Mouse (Mus musculus) thymus, adult 18-20 months (tissue): ENCODE data around the gene Nags.

ENCODE experiments used
- DNase-seq, 2 experiments: peaks; one replicate each; pipeline ENCODE4 v3.0.0; 2022; ENCODE audit warnings: mixed read lengths in 2 of 2

The Nags gene

DNA sequence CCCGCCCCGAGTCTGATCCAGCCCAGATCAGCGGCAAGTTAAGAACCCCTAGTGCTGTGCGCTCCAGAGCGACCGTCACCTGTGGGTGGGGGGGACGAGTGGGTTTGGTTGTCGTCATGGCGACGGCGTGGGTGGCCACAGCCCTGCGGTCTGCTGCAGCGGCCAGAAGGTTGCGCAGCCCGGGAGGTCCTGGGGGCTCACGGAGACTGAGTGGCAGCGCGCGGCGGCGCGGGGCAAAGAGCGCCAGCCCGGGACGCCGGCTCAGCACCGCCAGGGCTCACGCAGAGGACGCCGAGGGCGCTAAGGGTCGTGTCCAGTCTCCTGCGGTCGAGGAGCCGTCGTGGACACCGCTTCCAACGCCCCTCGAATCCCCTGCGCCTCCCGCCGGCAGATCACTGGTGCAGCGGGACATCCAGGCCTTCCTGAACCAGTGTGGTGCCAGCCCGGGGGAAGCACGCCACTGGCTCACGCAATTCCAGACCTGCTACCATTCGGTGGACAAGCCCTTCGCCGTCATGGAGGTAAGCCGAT lies at the start of gene Nags:
TSS of gene Nags (plus strand) at position 43 of the 531 bp plus-strand sequence.
- no peak for DNase-seq

DNA sequence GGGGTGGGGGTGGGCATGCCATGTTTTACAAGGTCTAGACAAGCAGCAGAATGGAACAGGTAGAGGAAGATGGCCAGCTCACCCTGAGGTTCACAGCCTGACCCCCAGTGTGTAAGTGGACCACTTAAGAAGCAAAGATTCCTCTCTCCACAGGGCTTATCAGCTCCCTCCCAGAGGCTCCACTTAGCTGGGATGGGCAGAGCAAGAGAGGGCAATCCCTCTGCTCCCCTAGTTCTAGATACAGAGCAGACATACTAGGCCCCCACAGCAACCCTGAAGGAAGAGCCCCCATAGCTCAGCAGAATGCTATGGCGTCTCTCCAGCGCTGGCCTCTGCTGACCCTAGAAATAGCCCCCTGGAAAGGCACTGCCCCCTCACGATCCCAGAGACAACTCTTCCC lies 49.6 kb upstream of the Nags start:
- no peak for DNase-seq

DNA sequence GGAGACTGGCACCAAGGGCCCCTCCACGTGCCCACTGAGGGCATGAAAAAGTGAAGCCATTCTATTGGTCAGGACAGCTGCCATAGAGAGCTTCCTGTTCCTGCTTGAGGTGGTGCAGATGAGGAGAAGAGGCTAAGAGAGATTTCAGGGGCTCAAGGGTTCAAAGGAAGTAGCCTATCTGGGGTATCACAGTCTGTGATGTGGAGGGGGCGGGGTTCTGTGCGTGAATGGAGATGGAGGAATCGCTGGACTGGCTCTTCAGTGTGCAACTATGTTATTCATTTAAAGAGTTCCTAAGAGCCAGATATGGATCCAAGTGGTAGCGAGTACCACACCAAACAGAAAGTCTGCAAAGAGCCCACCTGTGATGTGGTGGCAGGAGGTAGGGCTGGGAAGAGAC lies 48.9 kb upstream of the Nags start:
- DNase-seq: no peak

DNA sequence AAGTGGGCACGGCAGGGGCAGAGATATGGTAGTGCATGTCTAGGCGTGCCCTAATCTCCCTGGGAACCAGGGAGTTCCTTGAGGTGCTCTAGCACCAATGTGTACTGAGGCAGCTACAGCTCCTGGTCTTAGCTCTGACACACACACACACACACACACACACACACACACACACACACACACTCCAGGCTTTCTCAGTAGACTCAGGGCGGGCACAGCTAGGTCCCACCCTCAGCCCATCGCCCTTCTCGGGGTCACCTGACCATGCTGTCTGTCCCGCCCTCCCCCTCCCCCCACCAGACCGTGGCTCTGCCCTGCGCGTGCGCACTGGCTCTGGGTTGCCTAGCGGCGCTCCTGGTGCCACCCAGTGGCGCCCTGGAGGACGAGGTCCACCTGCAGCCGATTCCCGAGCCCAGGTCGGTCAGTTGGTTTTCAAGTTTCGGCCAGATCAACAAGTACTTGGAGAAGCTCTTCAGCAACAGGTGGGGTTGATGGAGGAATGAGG lies 48.4 kb upstream of the Nags start:
- DNase-seq: peak in 1 of 2 experiments; percentile 7

DNA sequence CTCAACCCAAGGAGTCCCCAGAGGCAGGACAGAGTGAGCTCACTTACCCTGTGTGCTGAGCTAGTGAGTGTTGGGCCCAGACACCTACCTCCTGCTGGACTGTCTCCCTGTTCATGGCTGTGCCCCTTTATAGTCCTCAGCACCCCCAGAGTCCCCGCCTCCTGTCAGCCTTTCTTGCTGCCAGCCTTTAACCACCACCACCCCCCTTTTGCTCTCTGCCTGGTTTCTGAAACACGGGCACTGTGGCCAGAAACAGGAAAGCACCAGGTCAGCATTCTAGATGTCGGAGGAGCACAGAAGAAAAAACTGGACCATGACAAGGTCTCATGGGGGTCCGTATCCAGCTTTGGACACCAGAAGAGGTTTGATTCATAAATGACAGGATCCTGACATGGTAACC lies 44.1 kb upstream of the Nags start, which contains the start of gene Ppy:
TSS of gene Ppy (minus strand) at position 101 of the 400 bp plus-strand sequence.
- no peak for DNase-seq

DNA sequence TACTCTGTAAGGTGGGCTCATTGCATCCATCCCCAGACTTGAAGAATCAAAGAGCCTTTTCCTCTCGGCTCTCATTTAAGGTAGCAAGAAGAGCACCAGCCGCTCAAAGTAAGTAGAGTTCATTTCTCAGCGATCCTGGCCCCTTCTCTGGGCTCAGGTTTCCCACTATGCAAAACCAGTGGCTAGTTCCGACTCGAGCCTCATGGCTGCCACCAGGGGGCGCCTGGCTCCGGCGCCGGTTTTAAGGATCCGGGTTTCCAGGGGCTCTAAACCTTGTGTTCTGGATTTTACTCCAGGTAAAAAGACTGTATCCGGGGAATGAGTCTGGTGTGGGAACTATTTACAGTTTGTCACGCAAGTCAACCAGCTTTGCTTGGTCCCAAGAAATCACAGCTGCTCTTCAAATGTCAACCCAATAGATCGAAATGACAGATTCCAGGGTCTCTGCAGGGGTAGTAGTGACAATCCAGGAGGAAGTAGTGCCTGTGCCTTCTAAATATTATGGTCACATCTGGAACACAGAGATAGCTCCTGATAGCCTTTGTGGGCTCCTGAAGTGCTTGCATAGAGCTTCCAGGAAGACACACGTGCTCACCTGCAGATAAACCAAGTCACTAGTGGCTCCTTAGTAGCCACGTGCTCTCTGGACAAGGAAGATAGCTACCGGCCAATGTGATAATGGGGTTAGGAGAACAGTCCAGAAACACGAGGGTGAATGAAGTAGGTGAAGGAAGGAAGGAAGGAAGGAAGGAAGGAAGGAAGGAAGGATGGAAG lies 42.6 kb upstream of the Nags start:
- no peak for DNase-seq

DNA sequence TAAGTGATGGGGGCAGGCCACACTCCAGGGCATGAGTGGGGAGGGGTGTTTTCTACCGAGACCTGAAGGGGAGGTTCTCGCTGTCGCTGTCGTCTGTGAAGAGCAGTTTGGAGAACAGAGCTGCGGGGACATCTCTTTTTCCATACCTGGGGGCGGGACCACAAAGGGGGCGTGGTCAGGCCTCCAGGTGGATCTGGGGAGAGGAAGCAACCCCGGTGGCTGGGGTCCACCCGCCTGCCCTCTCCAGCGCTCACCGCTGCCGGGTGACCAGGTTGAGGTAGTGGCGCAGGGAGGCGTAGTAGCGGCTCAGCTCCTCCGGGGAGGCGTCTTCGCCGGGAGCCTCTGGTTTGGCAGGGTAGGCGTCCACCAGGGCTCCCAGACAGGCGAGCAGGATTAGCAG lies 38.4 kb upstream of the Nags start:
- no peak for DNase-seq

DNA sequence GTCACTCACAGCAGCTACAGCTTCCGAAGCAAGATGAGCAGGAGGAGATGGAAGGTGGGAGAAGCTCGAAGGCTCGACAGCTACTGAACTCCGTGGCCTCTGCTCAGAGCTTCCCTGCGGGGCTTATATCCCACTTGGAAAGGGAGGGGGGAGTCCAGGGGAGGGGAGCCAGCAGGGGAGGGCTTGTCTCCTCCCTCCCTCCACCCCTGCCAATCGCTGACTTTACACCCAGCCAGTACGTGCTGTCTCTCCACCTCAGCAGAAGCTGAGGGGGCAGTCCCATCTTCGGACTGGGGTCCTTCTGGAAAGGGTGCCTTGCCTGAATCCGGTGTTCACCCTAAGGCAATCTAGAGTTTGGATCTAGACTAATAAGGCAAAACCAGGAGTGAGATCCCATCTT lies 37.6 kb upstream of the Nags start, which contains the start of gene Pyy:
TSS of gene Pyy (minus strand) at position 101 of the 400 bp plus-strand sequence.
- no peak for DNase-seq

DNA sequence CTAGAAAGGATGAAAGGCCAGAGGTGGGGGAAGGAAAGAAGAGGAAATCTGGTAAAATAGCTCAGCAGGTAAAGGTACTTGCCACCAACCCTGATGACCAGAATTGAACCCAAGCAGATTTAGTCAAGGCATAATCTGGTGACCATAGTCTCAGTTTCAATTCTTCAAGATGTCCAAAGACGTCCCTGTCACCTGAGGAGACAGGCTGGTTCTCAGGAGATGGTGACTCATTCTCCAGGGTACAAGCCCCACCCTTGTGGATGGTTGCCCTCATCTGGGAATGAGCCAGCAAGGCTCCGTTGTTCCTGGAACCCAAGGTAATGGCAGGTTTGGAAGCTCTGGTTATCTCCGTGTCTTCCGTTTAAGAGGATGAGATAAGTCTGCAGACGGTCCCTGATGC lies 33.7 kb upstream of the Nags start:
- DNase-seq: no peak

DNA sequence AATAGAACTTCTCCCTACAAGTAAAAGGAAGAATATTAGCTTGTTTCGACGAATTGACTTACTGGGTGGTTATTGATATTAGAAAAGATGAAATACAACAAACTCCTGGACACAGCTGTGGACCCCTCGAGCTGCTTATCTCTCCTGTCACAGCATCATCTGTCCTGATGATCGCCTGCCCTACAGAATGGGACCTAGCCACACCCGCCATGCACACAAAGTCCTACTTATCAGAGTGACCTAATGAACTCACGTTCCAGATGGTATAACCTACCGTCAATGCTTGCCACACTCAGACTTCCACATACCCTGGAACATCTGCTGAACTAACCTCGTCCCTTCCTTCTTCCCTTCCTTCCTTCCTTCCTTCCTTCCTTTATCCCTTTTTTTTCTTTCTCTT lies 29.1 kb upstream of the Nags start:
- no peak for DNase-seq

DNA sequence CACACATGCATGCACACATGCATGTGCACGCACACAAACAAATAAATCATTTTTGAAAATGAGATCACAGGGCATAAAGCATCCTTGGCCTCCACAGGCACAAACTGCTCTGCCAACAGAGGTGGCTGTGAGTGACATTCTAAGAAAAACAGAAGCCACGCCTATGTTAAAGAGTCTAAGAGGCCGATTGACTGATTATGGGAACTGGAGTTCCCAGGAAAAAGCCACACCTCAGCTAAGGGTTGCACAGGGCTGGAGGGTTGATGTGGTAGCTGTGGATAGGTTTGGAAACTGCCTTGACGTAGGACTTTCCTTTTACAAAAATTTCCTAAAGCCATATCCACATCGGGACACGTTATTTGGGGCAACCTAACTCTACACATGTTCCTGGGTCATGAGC lies 27.9 kb upstream of the Nags start:
- no peak for DNase-seq

DNA sequence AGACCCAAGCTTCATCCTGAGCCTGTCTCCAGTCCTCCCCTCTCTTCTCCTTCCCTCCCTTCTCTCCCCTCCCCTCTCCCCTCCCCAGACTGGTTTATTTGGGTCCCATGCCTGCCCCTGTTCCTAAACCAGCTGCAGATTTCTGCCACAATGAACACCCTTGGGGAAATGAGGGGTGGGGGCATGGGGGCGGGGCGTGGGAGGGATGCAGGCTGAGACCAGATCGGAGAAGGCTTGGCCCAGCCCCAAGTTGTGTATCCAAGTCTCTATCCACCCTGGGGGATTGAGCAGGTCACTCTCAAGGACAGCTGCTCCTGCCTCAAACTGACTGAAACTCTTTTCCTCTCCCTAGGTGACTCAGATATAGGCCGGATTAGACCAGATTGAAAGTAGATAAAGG lies 10.8 kb upstream of the Nags start:
- DNase-seq: no peak

DNA sequence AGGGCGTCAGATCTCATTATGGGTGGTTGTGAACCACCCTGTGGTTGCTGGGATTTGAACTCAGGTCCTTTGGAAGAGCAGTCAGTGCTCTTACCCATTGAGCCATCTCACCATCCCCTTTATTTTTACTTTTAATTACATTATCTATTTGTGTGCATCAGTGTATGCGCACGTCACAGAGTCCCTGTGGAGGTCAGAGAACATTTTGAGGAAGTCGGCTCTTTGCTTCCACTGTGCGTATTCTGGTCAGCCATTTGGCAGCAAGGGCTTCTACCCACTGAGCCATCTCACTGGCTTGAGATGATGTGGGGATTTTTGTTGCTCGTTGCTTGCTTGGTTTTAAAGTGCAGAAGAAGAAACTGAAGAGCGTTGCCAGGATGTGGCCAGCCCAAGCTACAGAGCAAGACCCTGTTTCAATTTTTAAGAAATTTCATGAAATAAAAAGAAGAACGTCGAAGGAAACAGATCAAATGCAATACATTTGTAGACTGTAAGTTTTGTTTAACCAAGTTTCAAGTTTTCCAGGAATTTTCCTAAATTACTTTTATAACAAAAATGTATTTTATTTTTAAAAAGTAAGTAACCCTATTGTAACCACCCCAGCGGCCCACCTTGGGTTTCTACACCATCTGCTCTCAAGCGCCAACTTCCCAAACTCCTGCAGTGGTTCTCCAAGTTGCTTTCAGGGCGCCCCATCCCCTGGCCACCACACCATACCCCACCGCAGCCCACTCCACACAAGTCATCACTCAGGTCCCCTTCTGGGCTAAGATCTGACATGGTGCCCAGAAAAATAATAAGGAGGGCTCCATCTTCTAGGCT lies 7.5 kb upstream of the Nags start:
- DNase-seq: no peak

DNA sequence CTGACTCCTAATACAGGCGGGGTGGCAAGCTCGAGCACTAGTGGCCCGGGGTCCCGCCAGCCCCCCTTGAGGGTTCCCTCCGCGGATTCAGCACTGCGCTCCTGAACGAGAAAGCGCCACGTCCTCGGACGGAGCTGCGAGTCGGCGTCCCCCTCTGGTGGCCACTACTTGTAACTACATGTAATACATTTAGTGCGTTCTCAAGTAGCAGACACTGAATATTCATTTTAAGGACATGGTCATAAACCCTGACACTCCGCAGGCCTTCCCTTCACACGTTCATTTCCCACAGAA lies 6.9 kb upstream of the Nags start:
- DNase-seq: peak; percentile 16 to 29

DNA sequence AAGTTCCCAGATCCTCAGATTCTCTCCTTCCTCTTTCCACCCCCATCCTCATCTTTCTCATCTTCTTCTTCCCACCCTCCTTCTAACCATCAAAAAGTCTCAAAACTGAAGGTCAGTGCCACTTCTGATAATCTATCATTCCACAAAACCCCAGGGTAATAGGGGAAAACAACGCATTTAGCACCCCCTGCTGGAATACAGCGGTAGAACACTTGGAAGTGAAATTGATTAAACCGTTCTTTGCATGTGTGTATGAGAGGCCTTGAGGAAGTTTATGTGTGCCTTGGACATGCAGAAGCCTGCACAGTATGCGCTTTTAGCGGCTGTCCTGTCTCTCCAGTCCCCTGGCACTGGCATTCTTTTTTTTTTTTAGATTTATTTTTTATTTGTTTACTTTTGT lies 4.8 kb upstream of the Nags start:
- DNase-seq: no peak

DNA sequence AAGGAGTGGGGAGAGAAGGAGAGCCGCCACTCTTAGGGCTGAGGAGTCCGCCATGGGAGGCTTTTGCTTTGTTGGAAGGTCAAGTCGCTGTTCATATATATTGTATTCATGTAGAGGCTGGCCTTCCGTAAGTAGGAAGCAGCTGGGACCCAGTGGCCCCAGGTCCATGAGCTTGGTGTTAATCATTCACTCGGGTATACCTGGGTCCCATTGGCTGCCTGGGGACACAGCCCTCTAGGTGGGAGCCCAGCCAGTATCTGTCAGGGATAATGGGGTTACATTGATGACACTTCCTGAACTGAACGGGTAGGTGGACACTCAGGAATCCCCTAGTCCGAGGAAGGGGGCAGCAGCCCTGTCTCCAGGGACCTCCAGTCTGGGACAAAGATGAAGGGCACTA lies 3.0 kb upstream of the Nags start:
- no peak for DNase-seq

DNA sequence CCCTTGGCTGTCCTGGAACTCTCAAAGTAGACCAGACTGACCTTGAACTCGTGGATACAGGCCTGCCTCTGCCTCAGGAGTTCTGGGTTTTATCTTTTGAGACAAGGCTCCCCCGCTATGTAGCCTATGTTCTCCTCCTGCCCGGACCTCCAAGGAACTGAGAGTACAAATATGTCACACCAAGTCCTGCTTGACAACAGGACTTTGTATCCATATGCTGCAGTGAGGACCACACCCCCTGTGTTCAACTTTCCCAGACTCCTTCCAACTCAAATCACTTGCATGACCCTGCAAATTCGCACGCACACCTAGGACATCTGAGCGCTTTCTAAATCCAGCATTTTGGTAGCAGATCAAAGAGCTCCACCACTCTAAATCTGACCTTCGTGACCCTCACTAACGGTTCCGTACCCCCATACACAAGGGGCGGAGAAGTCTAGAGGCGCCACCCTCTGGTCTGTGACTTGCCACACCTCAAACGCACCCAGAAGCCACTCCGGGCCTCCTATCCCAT lies 299 bp upstream of the Nags start:
- DNase-seq: no peak

DNA sequence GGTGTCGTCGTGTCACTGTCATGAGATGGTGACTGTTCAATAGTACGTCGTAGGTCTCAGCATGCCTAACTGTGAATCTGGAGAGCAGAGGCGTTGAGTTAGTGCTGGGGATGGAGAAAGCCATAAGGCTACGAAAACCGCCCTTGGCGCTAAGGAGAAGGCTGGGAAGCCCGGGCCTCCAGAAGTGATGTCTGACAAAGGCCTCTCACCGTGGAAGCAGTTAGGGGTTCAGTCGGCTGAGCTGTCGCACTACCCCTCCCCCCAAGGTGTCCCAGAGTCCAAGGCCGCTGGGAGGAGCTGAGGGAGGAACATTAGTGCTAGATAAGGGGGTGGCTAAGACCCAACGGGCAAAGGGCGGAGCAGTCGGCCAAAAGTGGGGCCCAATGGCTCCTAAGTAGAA lies 692 bp downstream of the Nags start:
- DNase-seq: no peak

DNA sequence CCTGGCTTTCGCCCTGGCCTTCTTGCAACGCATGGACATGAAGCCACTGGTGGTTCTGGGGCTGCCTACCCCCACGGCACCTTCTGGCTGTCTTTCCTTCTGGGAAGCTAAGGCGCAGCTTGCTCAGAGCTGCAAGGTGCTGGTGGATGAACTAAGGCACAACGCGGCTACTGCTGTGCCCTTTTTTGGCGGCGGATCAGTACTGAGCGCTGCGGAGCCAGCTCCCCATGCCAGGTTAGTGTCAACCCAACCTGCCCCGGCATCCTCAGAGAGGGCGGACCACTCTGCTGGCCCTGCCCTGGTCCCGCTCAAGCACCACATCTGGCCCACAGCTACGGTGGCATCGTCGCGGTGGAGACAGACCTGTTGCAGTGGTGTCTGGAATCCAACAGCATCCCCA lies 1.2 kb downstream of the Nags start:
- no peak for DNase-seq

DNA sequence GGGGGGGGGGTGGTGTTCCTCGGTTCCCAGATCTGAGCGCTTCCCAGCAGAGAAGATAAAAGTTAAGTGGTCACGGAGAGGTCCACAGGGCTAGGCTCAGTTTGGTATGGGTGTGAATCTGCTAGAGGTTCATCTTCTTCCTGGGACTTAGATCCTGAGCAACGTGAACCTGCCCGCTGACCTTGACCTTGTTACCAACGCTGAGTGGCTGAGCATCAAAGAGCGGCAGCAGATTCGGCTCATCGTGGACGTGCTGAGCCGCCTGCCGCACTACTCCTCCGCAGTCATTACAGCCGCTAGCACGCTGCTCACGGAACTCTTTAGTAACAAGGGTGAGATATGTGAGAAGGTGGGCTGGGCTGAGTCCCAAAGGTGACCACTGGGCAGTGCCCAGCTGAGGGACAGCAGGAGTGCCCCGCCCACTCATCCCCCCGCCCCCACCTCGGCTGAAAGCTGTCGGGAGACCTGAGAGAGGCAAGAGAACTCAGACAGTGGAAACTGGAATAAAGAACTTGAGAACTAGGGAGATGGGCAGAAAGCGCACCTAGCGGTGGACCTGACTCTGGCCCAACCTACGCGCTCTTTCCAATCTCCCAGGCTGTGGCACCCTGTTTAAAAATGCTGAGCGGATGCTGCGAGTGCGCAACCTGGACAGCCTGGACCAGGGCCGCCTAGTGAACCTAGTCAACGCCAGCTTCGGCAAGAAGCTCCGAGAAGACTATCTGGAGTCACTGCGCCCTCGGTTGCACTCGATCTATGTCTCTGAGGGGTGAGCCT lies 2.1 kb downstream of the Nags start:
- no peak for DNase-seq

DNA sequence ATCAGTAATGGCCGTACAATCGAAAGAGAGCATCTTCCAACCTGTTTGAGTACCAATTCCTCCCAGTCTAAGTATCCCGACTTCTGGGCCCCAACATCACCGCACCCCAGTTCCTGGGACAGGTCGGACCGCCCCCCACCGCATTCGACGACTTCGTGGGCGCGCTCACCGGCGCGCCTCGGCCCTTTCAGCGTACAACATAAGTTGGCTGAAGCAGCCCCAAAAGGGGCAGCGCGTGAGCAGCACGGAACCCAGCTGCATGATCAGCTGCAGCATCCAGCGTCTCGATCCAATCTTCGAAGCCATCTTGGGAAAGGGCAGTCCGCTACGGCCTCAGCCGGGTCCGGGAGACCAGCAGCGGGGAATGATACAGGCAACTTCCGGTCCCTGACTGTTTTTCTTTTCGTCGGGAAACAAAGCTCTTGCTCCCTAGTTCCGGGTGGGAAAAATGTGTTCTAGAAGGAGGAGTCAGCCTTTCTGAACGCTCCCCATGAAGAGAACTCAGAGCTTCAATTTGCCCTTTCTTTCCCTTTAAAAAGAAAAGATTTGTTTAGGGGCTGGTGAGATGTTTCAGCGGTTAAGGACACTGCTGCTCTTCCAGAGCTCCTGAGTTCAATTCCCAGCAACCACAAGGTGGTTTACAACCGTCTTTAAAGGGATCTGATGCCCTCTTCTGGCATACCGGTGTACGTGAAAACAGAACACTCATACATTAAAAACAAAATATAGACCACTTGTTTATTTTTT lies 10.9 kb downstream of the Nags start, which contains the start of gene Tmem101:
TSS of gene Tmem101 (minus strand) at position 366 of the 747 bp plus-strand sequence.
- DNase-seq: peak; percentile 49 to 71

DNA sequence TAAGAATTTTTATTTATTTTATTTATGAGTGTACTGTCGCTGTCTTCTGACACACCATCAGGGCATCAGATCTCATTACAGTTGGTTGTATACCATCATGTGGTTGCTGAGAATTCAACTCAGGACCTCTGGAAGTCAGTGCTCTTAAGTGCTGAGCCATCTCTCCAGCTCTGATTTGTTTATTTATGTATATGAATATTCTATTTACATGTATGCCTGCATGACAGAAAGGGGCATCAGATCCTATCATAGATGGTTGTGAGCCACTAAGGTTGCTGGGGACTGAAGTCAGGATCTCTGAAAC lies 11.4 kb downstream of the Nags start:
- no peak for DNase-seq
